Mouse (Mus musculus): ENCODE measurements around the gene Cdh4.

The Cdh4 gene

GRCm38 (mm10) chr2:179538535-179538934 is 96.3 kb downstream of the Cdh4 start:
- no peak for DNase-seq (ENCODE audit: low read depth, low spot score)

DNA sequence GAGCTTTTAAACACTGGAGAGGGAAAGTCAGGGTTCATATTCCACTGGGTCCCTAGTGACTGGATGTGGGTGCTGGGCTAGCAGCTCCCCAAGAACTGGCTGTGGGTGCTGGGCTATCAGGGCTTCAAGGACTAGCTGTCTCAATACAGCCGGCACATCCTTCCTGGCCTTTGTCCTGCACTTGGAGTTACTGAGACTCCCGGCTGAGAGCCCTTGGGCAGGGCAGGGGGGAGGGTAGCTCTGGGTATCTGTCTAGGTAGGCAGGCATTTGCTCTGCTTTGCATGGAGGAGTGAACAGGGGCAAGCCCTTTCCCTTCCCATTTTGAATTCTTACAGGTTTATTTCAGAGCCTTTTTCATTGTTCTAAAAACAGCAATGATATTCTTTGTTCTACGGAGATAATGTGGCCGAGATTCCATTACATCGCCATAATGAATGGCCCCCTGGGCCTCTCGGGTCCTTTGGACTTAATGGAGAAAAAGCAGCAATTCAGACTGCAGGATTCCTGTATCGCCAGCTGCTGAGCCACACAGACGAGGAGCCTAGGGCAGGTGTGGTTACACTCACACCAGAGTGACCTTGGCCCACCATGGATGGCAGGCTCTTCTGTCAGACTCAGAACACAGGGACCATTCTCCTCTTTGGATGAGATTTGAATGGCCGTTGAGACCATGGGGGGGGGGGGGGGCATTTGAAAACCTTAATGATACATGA is 97.5 kb downstream of the Cdh4 start:
- no peak for DNase-seq (ENCODE audit: low read depth, low spot score)

GRCm38 (mm10) chr2:179541096-179541495 is 98.9 kb downstream of the Cdh4 start:
- no peak for DNase-seq (ENCODE audit: low read depth, low spot score)

DNA sequence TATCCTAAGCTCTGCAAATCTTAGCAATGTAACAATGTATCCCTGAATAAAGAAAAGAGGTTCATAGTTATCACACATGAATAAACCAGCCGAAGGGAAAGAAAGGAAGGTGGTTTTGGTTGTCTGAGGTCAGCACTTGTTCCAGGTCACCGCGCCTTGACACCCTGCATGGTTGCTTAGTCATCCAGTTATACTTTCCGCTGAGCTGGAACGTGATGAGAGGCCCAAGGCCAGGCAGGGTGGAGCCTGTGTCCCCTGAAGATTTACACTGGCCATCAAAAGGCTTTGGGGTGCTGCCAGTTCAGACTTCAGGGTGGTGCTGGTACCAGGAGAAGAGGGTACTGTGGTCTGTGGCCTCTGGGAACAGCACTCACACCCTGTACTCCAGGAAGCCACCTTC is 105.4 kb downstream of the Cdh4 start:
- no peak for DNase-seq (ENCODE audit: low read depth, low spot score)

GRCm38 (mm10) chr2:179555928-179556327 is 113.7 kb downstream of the Cdh4 start:
- DNase-seq (ENCODE audit: low read depth, low spot score), result no peak

DNA sequence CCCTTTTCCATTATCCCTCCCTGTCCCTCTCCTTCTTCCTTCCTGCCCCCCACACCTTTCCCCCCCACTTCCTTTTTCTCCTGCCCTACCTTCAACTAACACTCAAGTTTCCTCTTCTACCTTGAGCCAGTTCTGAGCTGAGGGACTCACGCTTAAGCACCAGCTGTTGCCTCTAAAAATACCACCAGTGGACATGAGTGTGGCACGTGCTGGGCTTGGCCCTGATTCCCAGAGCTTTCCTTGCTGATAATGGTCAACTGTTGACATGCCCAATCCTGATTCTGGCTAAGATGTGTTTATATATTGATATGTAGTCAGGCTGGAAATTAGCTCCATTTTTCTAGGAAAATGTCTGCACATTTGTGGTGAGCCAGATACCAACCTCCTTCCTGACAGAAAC is 120.1 kb downstream of the Cdh4 start:
- DNase-seq (ENCODE audit: low read depth, low spot score), result no peak

- no peak for DNase-seq (ENCODE audit: low read depth, low spot score)
Measured at GRCm38 (mm10) chr2:179565611-179566010, 123.4 kb downstream of the Cdh4 start.

GRCm38 (mm10) chr2:179567886-179568285 is 125.7 kb downstream of the Cdh4 start:
- no peak for DNase-seq (ENCODE audit: low read depth, low spot score)

- DNase-seq (ENCODE audit: low read depth, low spot score), result no peak
Measured at GRCm38 (mm10) chr2:179569171-179569570, 126.9 kb downstream of the Cdh4 start.

DNA sequence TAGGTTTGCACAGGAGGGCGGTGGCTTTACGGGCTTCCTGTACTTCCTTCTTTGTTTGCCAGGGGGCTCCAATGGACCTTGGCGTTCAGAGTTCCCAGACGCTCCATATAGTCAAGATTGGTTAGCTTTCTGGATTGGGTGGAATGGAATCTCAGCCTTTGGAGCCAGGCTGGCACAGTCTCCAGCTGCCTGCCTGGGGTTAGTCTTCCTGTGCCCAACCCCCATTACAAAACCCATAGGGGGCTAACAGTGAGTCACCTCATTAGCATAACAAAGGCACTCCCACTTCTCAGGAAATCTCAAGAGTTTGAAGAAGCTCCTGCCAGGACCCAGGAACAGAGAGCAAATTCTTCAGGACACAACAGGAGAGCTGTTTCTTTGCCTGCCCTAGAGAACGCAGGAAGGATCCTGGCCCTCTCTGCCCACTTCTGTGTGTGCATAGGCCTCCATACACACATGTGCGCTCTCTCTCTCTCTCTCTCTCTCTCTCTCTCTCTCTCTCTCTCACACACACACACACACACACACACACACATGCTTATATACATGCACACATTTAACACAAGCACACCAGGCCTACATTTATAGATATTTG is 129.0 kb downstream of the Cdh4 start:
- DNase-seq (ENCODE audit: low read depth, low spot score), result no peak

DNA sequence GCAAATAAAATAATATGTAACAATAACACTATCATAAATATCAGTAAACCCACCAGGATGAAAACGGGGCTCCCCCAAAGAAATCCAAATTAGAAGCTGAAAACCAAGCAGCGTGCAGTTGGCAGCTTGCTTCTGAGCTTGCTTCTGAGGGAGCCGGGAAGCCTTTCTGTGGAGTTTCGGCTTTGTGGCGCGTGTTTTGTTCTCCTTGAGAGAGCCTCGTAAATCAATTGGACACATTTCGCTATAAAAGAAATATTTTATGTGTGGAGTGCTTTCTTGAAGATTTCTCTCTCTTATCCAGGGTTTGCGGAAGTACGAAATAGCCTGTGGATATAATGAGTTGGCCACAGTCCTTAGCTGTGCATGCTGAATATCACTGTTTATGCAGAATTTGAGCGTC is 131.1 kb downstream of the Cdh4 start:
- no peak for DNase-seq (ENCODE audit: low read depth, low spot score)

GRCm38 (mm10) chr2:179573786-179574185 is 131.6 kb downstream of the Cdh4 start:
- no peak for DNase-seq (ENCODE audit: low read depth, low spot score)

GRCm38 (mm10) chr2:179575585-179575984 is 133.4 kb downstream of the Cdh4 start:
- no peak for DNase-seq (ENCODE audit: low read depth, low spot score)

DNA sequence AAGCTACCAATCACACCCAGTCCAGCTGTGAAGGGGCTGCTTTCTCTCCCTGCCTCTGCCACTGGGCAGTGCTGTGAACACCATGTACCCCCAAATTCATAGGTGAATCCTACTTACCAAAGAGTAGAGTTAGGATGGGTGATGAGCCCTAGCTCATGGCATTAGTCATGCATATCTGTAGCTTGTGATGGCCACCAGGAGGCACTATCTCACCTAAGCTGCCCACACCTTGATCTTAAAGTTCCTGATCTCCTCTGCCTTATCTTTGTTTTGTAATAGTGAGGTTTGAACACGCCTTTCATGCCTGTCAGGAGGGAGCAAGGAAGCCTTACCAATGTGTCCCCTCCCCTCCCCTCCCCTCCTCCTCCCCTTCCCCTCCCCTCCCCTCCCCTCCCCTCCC is 134.0 kb downstream of the Cdh4 start:
- DNase-seq (ENCODE audit: low read depth, low spot score), result no peak

- DNase-seq (ENCODE audit: low read depth, low spot score), result no peak
Measured at GRCm38 (mm10) chr2:179578329-179578728, 136.1 kb downstream of the Cdh4 start.

DNA sequence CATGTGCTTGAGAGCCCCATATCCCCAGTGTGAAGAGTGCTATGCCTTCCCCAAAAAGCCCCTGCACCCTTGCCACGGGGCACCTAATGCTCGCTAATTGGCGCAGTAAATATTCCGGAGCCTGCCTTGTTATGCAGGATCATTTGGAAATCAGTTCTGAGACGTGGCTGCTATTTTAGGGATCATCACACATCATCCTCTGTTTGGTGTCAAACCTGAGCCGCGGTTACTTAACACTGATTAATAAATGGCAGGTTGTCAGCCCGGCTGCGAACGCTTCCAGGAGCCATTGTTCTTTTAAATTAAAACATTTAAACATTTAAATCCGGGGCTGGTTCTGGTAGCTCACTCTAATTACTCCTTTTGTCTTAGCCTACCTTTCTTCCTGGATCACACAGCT is 136.6 kb downstream of the Cdh4 start:
- no peak for DNase-seq (ENCODE audit: low read depth, low spot score)

DNA sequence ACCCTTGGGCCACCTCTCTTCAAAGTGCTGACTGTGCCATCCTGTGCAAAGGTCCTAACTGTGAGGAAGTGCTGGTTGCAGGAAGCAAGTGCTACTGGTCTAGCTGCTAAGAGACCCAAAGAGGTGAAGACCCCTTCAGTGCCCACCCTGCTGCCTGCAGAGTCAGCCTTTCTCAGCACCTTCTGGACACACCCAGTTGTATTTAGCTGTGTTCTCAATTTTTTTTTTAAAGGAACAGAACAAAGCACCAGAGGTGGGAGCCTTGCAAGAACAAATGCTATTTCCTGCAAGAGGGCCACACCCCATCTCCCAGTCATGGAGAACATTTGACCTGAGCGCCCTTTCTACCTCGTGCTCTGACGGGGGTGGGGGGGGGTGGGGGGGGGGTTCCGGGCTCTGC is 138.2 kb downstream of the Cdh4 start:
- DNase-seq (ENCODE audit: low read depth, low spot score), result no peak

- no peak for DNase-seq (ENCODE audit: low read depth, low spot score)
Measured at GRCm38 (mm10) chr2:179581058-179581457, 138.8 kb downstream of the Cdh4 start.

DNA sequence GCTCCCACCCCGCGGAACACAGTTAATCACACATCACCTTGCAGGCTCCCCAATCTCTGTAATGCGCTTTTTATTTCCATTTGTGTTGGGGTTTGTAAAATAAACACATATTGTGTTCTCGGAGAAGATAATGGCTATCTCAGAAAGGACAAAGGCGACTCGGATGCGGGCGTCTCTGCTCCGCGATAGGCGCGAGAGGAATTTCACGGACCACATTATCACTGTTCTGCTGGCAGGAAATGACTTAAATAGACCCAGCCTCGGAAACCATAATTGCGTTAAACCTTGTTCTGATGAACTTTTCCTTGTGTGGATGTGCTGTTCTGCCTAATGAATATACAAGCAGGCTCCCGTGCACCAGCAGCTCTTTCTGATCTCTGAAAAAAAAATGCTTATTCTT is 140.7 kb downstream of the Cdh4 start:
- DNase-seq (ENCODE audit: low read depth, low spot score), result no peak

- DNase-seq (ENCODE audit: low read depth, low spot score), result no peak
Measured at GRCm38 (mm10) chr2:179584672-179585071, 142.4 kb downstream of the Cdh4 start.

- DNase-seq (ENCODE audit: low read depth, low spot score), result no peak
Measured at GRCm38 (mm10) chr2:179586436-179586835, 144.2 kb downstream of the Cdh4 start.

GRCm38 (mm10) chr2:179587069-179587468 is 144.8 kb downstream of the Cdh4 start:
- no peak for DNase-seq (ENCODE audit: low read depth, low spot score)

DNA sequence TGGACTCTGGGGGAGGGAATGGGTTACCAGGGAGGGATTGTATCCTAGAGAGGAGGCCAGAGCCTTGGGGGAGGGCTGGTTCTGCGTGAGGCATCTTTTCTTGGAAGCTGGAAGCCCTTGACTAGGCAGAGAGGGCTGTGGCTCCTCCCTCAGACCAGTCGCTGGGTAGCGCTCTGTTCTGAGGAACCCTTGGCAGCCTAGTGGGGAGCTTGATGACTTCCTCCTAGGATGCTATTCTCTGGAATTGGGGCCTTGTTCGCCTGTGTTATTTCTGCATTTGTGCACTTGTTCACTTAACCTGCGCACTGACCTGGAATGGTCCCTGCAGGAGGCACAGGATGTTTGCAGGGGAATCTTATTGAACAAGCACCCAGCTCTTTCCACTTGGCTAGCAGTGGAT is 149.4 kb downstream of the Cdh4 start:
- DNase-seq (ENCODE audit: low read depth, low spot score), result no peak

GRCm38 (mm10) chr2:179595013-179595412 is 152.8 kb downstream of the Cdh4 start:
- DNase-seq (ENCODE audit: low read depth, low spot score), result no peak
